ENCODE assay signal across 8 mouse cellular contexts in the genomic region with DNA sequence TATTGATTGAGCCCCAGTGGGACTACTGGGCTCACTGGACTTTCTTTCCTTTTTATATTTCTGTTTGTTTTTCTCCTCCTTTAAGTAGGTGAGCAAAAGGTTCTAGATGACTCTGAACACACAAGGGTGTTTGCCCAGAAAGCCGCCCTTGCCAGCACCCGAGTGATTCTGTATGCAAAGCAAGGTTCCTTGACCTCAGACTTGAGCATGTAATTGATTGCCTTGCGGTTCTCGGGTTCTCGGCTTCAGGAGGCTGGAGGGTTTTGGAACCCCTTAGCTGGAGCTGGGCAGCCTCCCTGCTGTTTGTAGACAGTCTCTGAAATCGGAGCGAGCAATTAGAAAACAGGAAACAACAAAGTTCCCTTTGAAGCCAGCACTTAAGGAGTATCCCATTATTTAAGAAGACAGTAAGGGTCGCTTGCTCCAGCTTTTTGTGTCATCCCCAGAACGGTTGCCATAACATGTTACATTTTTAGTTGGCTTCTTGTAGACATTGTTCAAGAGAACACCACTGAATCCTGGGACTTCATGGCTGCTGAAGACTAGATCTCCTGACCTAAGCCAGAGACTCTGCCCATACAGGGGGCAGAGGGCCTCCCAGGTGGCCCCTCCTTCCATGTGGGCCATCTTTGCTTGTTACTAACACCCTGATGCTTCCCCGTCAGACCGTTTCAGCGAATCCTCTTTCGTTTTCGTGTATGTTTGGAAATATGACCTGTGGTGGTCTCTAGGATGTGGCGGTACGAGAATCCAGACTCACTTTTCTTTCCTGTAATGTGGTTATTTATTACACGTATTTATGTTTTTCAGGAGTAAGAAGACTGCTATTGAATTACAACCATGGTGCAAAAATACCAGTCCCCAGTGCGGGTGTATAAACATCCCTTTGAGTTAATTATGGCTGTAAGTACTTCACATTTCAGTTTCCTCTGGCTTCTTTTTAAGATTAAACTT. TPM values are rescaled to one million over a fixed set of nuclear protein-coding genes. Genes with fewer than 3 reads are reported as not detected.
DNase-seq lines count a peak whose midpoint lies in the region; ATAC-seq lines count a peak whose summit lies in the region.

No protein-coding gene starts in this region.

- no peaks in the 10 kb centered on the region for H3K9me3 ChIP-seq in megakaryocyte, embryonic 14.5 days
- H3K9me3 ChIP-seq in forebrain, embryonic 12.5 days = no peaks in the 10 kb centered on the region
- peaks cover 4% of the 10 kb centered on the region; the same call in 1 of the 2 replicates for H3K9me3 ChIP-seq in liver, embryonic 13.5 days (replicated peaks)
- H3K9me3 ChIP-seq in stomach, embryonic 15.5 days = no peaks in the 10 kb centered on the region

- H3K4me2 ChIP-seq in forebrain, embryonic 12.5 days = peak overlapping the region; percentile 80
- H3K4me2 ChIP-seq in liver, embryonic 13.5 days = peak overlapping the region; percentile 80
- H3K4me2 ChIP-seq in stomach, embryonic 15.5 days = peak overlapping the region; percentile 72

- H3K4me3 ChIP-seq in megakaryocyte, embryonic 14.5 days (replicated peaks) = peak overlapping the region; percentile 98
- H3K4me3 ChIP-seq in forebrain, embryonic 12.5 days (replicated peaks) = peak overlapping the region; percentile 86
- peak overlapping the region; percentile 98 for H3K4me3 ChIP-seq in liver, embryonic 13.5 days (replicated peaks)
- peak overlapping the region; percentile 90 for H3K4me3 ChIP-seq in stomach, embryonic 15.5 days (replicated peaks)

- H3K27me3 ChIP-seq in megakaryocyte, embryonic 14.5 days (replicated peaks) = no peaks in the 10 kb centered on the region
- no peaks in the 10 kb centered on the region for H3K27me3 ChIP-seq in forebrain, embryonic 12.5 days
- no peaks in the 10 kb centered on the region for H3K27me3 ChIP-seq in liver, embryonic 13.5 days
- no peaks in the 10 kb centered on the region for H3K27me3 ChIP-seq in stomach, embryonic 15.5 days (replicated peaks)

- no peak overlapping the region; the same call in 1 of the 2 replicates for H3K27ac ChIP-seq in forebrain, embryonic 12.5 days
- H3K27ac ChIP-seq in liver, embryonic 13.5 days = peak overlapping the region; percentile 99
- H3K27ac ChIP-seq in stomach, embryonic 15.5 days = peak overlapping the region; percentile 89

- peaks cover 84% of the 10 kb centered on the region for H3K4me1 ChIP-seq in megakaryocyte, embryonic 14.5 days
- peaks cover 66% of the 10 kb centered on the region for H3K4me1 ChIP-seq in forebrain, embryonic 12.5 days
- H3K4me1 ChIP-seq in liver, embryonic 13.5 days (replicated peaks) = peaks cover 86% of the 10 kb centered on the region
- peaks cover 50% of the 10 kb centered on the region for H3K4me1 ChIP-seq in stomach, embryonic 15.5 days

- 67% methylated on average over 18 of the region's 18 CpGs for WGBS in forebrain, embryonic 12.5 days
- 69% methylated on average over 18 of the region's 18 CpGs for WGBS in liver, embryonic 13.5 days (ENCODE audit: insufficient replicate concordance)
- 33% methylated on average over 18 of the region's 18 CpGs for WGBS in stomach, embryonic 15.5 days

- DNase-seq in liver, embryonic 13.5 days = no peak
- no peak for DNase-seq in right cerebral cortex, postnatal 14 days
- DNase-seq in adrenal gland, postnatal 4 days (ENCODE audit: low spot score in 2 of 2) = no peak
- no peak for DNase-seq in kidney, adult 18-20 months

- no peak for ATAC-seq in megakaryocyte, adult 5-6 weeks (ENCODE audit: poor library complexity, severe bottlenecking)
- ATAC-seq in forebrain, embryonic 12.5 days (ENCODE audit: low FRiP score) = no peak
- no peak for ATAC-seq in liver, embryonic 13.5 days (ENCODE audit: low read depth)
- ATAC-seq in stomach, embryonic 15.5 days (ENCODE audit: insufficient read depth, low FRiP score, low read depth) = no peak

- peak overlapping the region; percentile 86; the same call in 1 of the 2 replicates for H3K9ac ChIP-seq in forebrain, embryonic 12.5 days
- H3K9ac ChIP-seq in liver, embryonic 13.5 days = peak overlapping the region; percentile 98
- no peak overlapping the region for H3K9ac ChIP-seq in stomach, embryonic 15.5 days

- peaks cover 55% of the 10 kb centered on the region for H3K36me3 ChIP-seq in megakaryocyte, embryonic 14.5 days (replicated peaks; ENCODE audit: low read length)
- peaks cover 8% of the 10 kb centered on the region; the same call in 1 of the 2 replicates for H3K36me3 ChIP-seq in forebrain, embryonic 12.5 days (replicated peaks)
- H3K36me3 ChIP-seq in liver, embryonic 13.5 days = peaks cover 26% of the 10 kb centered on the region
- H3K36me3 ChIP-seq in stomach, embryonic 15.5 days = 0 out of 2 replicates have a peak, but pooled peaks cover 12% of the 10 kb centered on the region

RNA-seq across cellular contexts. Expression of a gene that starts 1.7 kb away (rescaled TPM):
- polyA plus RNA-seq in megakaryocyte, embryonic 14.5 days (2012; ENCODE audit: insufficient read depth, low replicate concordance) = 46.1 and 70.6 TPM in 2 replicates
- 24.3 and 29.1 TPM in 2 replicates for total RNA-seq in megakaryocyte, adult 5-6 weeks (2015)
- 32.3 and 41.7 TPM in 2 replicates for total RNA-seq in megakaryocyte, adult 5-6 weeks (2017)
- 67.2 and 67.6 TPM in 2 replicates for polyA plus RNA-seq in forebrain, embryonic 12.5 days (2016; fragmentation: Nextera tagmentation; extraction: Ambion mirVana)
- polyA plus RNA-seq in liver, embryonic 13.5 days (2015; fragmentation: Nextera tagmentation; extraction: Ambion mirVana) = 19.7 and 23.2 TPM in 2 replicates
- 48.0 and 49.5 TPM in 2 replicates for polyA plus RNA-seq in stomach, embryonic 15.5 days (2015; fragmentation: Nextera tagmentation; extraction: Ambion mirVana)
- 100 to 1,000 TPM; 171 to 174 TPM for total RNA-seq in adrenal gland, postnatal 4 days (2021)
